Mouse (Mus musculus) intestine, postnatal 0 days (tissue): ENCODE measurements around the gene Enpp4. TPM values are rescaled to one million over a fixed set of nuclear protein-coding genes. Genes with fewer than 3 reads are reported as not detected.

Experiments used
- ATAC-seq: fragments of 200-750 bp; cut with Nextera tagmentation; 2 replicates; pipeline ENCODE4 v1.8.0; 2017; ENCODE audit warnings: mild to moderate bottlenecking, moderate TSS enrichment, moderate library complexity
- H3K27ac ChIP-seq: fragments of 300-500 bp; sonication (generic); 2 replicates; pipeline ENCODE4 v1.5.1; 2014; ENCODE audit warnings: mild to moderate bottlenecking, low read depth, low read length, moderate library complexity
- H3K27me3 ChIP-seq: fragments of 300-500 bp; sonication (generic); replicated peaks from 2 replicates; pipeline ENCODE4 v1.6.1; 2014; ENCODE audit warnings: low read length, mixed read lengths; ENCODE audit not compliant: control insufficient read depth, insufficient read depth
- H3K36me3 ChIP-seq: fragments of 300-500 bp; sonication (generic); 2 replicates; pipeline ENCODE4 v1.6.1; 2014; ENCODE audit warnings: mild to moderate bottlenecking, moderate library complexity; ENCODE audit not compliant: control insufficient read depth, insufficient read depth
- H3K4me1 ChIP-seq: fragments of 300-500 bp; sonication (generic); replicated peaks from 2 replicates; pipeline ENCODE4 v1.6.1; 2014; ENCODE audit warnings: antibody characterized with exemption, low read length, mixed read lengths; ENCODE audit not compliant: control insufficient read depth, insufficient read depth
- H3K4me2 ChIP-seq: fragments of 300-500 bp; sonication (generic); replicated peaks from 2 replicates; pipeline ENCODE4 v1.6.1; 2014; ENCODE audit warnings: low read depth, mild to moderate bottlenecking, moderate library complexity
- H3K4me3 ChIP-seq: fragments of 300-500 bp; sonication (generic); 2 replicates; pipeline ENCODE4 v1.5.1; 2014; ENCODE audit warnings: low read depth, low read length
- H3K9ac ChIP-seq: fragments of 300-500 bp; sonication (generic); 2 replicates; pipeline ENCODE4 v1.6.1; 2014; ENCODE audit warnings: mild to moderate bottlenecking, low read depth, low read length
- H3K9me3 ChIP-seq: fragments of 300-500 bp; sonication (generic); 2 replicates; pipeline ENCODE4 v1.6.1; 2016; ENCODE audit warnings: mixed run types; ENCODE audit not compliant: control insufficient read depth
- CTCF ChIP-seq: sonication (generic); IDR thresholded peaks from 2 replicates; pipeline ENCODE4 v1.5.1; 2016; ENCODE audit warnings: low read depth, mild to moderate bottlenecking, control low read depth, antibody characterized with exemption, moderate library complexity
- WGBS: fragments of 180-500 bp; shearing (Covaris S2); extraction: QIAGEN DNeasy Blood & Tissue Kit; methylation state at CpG from one replicate; pipeline ENCODE4 v1.1.7; 2014; 5-methylcytosine and 5-hydroxymethylcytosine counted together
- polyA plus RNA-seq: library from polyadenylated mRNA; unstranded; fragments of >200 nt; fragmentation: Nextera tagmentation; extraction: Ambion mirVana; gene quantifications from 2 replicates; pipeline ENCODE4 v1.2.1, GENCODE M21; 2015

Enpp4 gene
- polyA plus RNA-seq, 1 experiment from 2014 or later: 3.1 TPM

DNA sequence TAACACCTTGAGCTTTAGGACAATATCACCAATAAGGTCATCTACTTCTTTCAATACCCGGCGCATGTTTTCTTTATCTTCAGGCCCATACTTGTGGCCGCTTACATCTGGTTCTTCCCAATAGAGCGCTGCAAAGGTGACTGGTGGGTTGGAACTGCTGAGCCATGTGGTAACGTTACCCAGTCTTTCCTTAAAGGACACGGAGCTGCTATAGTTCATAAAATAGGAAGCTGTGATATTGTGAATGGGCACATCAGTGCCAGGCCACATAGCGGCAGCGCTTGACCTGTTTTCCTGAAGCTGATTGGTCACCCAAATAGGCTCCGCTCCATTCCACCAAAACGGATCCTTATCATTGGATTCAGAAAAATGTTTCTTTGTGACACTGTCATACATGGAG is 3.6 kb downstream of the Enpp4 start:
- no peak for TF ChIP-seq CTCF
- ATAC-seq: no peak
- Histone ChIP-seq H3K27me3 (no peaks in the 10 kb centered on the region), H3K4me3 (no peak overlapping the region), H3K9ac (no peak overlapping the region), H3K36me3 (no peaks in the 10 kb centered on the region), H3K4me2 (no peak overlapping the region), H3K9me3 (no peaks in the 10 kb centered on the region), H3K27ac (no peak overlapping the region), H3K4me1 (0 out of 2 replicates have a peak, but pooled peaks cover 5% of the 10 kb centered on the region)
- WGBS: 93% methylated on average over 10 of the region's 10 CpGs

DNA sequence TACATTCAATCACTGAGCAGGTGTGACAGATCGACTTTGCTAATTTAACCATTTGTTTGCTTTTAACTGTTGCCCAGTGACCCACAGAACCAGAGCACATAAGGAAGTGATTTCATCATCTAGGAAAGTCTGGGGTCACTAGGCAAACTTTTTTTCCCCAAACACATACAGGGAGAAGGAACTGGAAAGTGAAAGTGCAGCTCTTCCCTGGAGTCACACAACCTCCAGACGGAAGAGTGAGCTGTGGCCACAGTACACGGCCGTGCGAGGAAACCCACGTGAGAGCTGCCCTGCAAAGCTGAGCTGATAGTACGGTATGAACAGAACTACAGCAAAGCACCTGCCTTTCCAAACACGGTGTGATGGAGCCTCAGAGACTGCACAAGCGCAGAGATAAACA is 4.7 kb downstream of the Enpp4 start:
- H3K4me2 ChIP-seq: peak overlapping the region; percentile 44
- no peaks in the 10 kb centered on the region for H3K9me3 ChIP-seq
- 0 out of 2 replicates have a peak overlapping the region, but pooled peaks have one; percentile 4 for H3K4me3 ChIP-seq
- H3K36me3 ChIP-seq: no peaks in the 10 kb centered on the region
- H3K27me3 ChIP-seq: no peaks in the 10 kb centered on the region
- H3K4me1 ChIP-seq: 0 out of 2 replicates have a peak, but pooled peaks cover 5% of the 10 kb centered on the region
- H3K27ac ChIP-seq: no peak overlapping the region
- H3K9ac ChIP-seq: no peak overlapping the region
- no peak for TF ChIP-seq CTCF
- ATAC-seq: 0 out of 2 replicates have a peak, but pooled peaks have one; percentile 23
- WGBS: 33% methylated on average over 9 of the region's 9 CpGs

DNA sequence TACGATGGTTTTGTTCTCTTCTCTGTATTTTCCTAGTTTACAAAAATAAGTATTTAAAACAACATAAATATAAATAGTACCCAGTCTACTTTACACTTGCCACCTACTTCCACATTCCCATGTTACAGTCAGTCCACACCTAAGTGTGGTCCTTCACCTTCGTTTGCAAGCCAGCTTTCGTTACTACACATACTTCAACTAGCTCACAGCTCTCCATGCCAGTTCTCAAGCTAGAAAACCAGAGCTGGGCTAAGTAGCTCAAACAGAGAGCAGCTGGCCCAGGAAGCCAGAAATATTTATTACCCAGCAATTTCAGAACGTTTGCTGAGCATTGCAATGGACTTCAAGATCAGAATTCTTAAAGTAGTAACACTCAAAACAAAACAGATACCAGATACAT is 5.1 kb downstream of the Enpp4 start:
- H3K9ac ChIP-seq: no peak overlapping the region
- 57% methylated on average over 4 of the region's 4 CpGs for WGBS
- H3K27ac ChIP-seq: no peak overlapping the region
- ATAC-seq: no peak
- H3K36me3 ChIP-seq: no peaks in the 10 kb centered on the region
- no peak overlapping the region for H3K4me3 ChIP-seq
- no peak for TF ChIP-seq CTCF
- H3K27me3 ChIP-seq: no peaks in the 10 kb centered on the region
- H3K9me3 ChIP-seq: no peaks in the 10 kb centered on the region
- peak overlapping the region; percentile 44 for H3K4me2 ChIP-seq
- H3K4me1 ChIP-seq: 0 out of 2 replicates have a peak, but pooled peaks cover 5% of the 10 kb centered on the region

DNA sequence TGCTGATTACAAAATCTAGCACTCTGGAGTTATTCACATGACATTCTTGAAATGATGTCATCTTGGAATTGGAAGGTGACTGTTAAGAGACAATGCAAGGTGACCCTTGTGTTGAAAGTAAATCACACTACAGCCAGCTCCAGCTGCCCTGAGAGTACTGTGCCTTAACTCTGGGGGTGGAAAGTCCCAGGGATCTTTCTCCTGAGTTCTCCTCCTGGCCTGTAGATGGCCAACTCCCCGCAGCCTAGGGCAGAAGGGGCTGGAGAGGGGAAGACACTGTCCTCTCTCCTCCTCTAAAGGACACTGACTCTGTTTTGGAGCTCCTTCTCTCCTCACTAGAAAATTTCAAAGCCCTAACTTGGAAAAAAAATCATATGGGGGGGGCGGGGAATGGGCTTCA is 14.1 kb downstream of the Enpp4 start:
- WGBS: 55% methylated on average over 2 of the region's 2 CpGs
- Histone ChIP-seq H3K4me3 (no peak overlapping the region), H3K4me2 (no peak overlapping the region), H3K36me3 (no peaks in the 10 kb centered on the region), H3K27me3 (no peaks in the 10 kb centered on the region), H3K27ac (no peak overlapping the region), H3K9me3 (no peaks in the 10 kb centered on the region), H3K9ac (no peak overlapping the region), H3K4me1 (no peaks in the 10 kb centered on the region)
- no peak for ATAC-seq
- TF ChIP-seq CTCF: peak; percentile 39

DNA sequence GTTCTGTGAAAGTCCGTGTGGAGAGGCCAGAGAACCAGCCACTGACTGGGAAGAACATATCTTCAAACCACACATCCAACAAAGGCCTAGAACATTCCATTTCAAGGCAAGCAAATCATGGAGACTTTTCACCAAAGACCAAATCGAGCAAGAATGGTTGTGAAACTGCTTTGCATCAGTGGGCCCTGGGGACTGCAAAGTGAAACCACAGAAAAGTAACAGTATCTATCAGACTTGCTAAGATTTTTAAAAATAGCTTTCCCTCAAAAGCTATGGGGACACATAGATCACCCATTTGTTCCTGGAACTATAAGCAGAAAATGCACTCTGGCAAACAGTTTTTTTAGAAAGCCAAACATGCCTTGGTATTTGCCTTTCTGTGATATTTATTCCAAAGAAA is 14.7 kb downstream of the Enpp4 start:
- Histone ChIP-seq H3K27me3 (no peaks in the 10 kb centered on the region), H3K27ac (no peak overlapping the region), H3K9ac (no peak overlapping the region), H3K36me3 (no peaks in the 10 kb centered on the region), H3K9me3 (no peaks in the 10 kb centered on the region), H3K4me3 (no peak overlapping the region), H3K4me1 (no peaks in the 10 kb centered on the region), H3K4me2 (no peak overlapping the region)
- ATAC-seq: no peak
- WGBS: 76% methylated on average over 2 of the region's 2 CpGs
- TF ChIP-seq CTCF: no peak

DNA sequence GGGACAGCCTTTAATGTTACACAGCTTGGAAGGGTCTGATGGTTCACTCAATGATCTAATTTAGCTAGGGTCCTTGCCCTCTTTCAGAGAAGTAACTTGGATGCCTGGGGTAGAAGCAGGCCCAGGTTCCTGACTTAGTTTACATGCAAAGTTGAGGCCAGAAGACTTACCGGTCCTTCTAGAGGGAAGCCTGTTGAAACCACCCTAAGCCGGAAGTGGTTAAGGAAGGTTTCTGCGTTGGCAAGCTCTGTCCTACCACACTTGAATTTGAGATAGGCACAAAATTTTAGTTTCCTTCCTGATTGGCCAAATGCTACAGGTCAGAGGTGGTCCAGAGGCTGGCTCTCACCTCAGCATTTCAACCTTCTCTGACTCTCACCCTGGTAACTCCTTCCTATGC is 17.4 kb downstream of the Enpp4 start:
- no peaks in the 10 kb centered on the region for H3K9me3 ChIP-seq
- no peak for ATAC-seq
- no peak overlapping the region for H3K27ac ChIP-seq
- WGBS: 92% methylated on average over 3 of the region's 3 CpGs
- TF ChIP-seq CTCF: no peak
- no peaks in the 10 kb centered on the region for H3K4me1 ChIP-seq
- 0 out of 2 replicates have a peak, but pooled peaks cover 4% of the 10 kb centered on the region for H3K36me3 ChIP-seq
- H3K9ac ChIP-seq: no peak overlapping the region
- H3K4me2 ChIP-seq: no peak overlapping the region
- no peaks in the 10 kb centered on the region for H3K27me3 ChIP-seq
- H3K4me3 ChIP-seq: no peak overlapping the region

DNA sequence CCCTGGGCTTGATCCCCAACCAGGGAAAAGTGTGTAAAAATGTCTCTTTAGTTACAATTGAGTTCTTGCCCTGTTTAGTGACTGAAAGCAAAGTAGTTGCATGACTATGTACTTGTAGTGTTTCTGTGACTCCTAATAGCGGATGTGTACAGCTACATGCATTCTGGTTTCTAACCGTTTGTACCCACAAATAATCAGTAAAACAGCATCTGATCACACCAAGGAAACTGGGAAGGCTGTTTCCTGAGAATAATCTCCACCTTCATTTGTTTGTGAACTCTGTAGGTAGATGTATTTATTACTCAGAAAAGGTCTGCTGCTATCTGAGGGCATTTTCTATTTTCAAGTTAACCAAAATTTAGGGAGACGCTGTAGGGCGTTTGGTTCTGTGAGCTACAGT is 22.5 kb downstream of the Enpp4 start:
- 88% methylated on average over 4 of the region's 4 CpGs for WGBS
- H3K27me3 ChIP-seq: no peaks in the 10 kb centered on the region
- ATAC-seq: no peak
- H3K27ac ChIP-seq: no peak overlapping the region
- H3K4me1 ChIP-seq: no peaks in the 10 kb centered on the region
- no peak overlapping the region for H3K9ac ChIP-seq
- no peaks in the 10 kb centered on the region for H3K9me3 ChIP-seq
- H3K4me2 ChIP-seq: no peak overlapping the region
- no peak overlapping the region for H3K4me3 ChIP-seq
- H3K36me3 ChIP-seq: peaks cover 12% of the 10 kb centered on the region; the same call in 1 of the 2 replicates
- TF ChIP-seq CTCF: no peak
